Mouse (Mus musculus): ENCODE results near the gene Galnt9. TPM values are rescaled to one million over a fixed set of nuclear protein-coding genes. Genes with fewer than 3 reads are reported as not detected.

Galnt9 gene
- polyA plus RNA-seq, 1 experiment from 2014 or later, result 0.13 TPM

GRCm38 (mm10) chr5:110523296-110523695 is 20.9 kb upstream of the Galnt9 start:
- 51% methylated on average over 4 of the region's 4 CpGs for WGBS
- H3K4me2 ChIP-seq (ENCODE audit: low read depth, low read length), result no peak overlapping the region
- no peaks in the 10 kb centered on the region for H3K36me3 ChIP-seq (ENCODE audit: control insufficient read depth, insufficient read depth)
- no peak overlapping the region for H3K27ac ChIP-seq (ENCODE audit: low read length)
- H3K27me3 ChIP-seq (ENCODE audit: control insufficient read depth, insufficient read depth, low read length), result peaks cover 5% of the 10 kb centered on the region
- H3K4me1 ChIP-seq (ENCODE audit: control insufficient read depth, insufficient read depth, low read length), result no peaks in the 10 kb centered on the region
- H3K9me3 ChIP-seq (replicated peaks; ENCODE audit: control insufficient read depth, low read length), result no peaks in the 10 kb centered on the region
- no peak overlapping the region for H3K9ac ChIP-seq (ENCODE audit: low read length)
- no peak for ATAC-seq (replicated peaks; ENCODE audit: extremely low read depth, insufficient read depth, low FRiP score)
- H3K4me3 ChIP-seq (ENCODE audit: low read length), result no peak overlapping the region

DNA sequence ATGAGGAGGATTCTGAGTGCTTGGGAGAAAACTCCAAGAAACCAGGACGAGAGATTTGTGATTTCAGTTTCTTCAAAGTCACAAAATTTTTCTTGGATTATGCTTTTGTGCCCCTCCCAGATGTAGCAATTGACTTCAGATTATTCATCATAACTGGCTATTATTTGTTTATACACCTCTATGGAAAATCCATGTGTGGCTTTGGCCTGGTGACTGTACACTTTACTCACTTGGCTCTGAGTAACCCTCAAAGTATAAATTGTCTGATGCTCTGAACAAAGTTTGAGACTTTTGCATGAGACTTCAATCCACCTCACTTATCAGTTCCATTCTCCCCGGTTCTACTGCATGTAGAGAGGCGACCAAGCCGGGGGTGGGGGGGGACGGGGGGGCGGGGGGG is 18.5 kb upstream of the Galnt9 start:
- H3K4me1 ChIP-seq (ENCODE audit: control insufficient read depth, insufficient read depth, low read length), result no peaks in the 10 kb centered on the region
- WGBS, result 67% methylated on average over 6 of the region's 6 CpGs
- H3K9ac ChIP-seq (ENCODE audit: low read length), result no peak overlapping the region
- H3K9me3 ChIP-seq (replicated peaks; ENCODE audit: control insufficient read depth, low read length), result no peaks in the 10 kb centered on the region
- peaks cover 2% of the 10 kb centered on the region; the same call in 1 of the 2 replicates for H3K27me3 ChIP-seq (ENCODE audit: control insufficient read depth, insufficient read depth, low read length)
- no peak for ATAC-seq (replicated peaks; ENCODE audit: extremely low read depth, insufficient read depth, low FRiP score)
- H3K27ac ChIP-seq (ENCODE audit: low read length), result no peak overlapping the region
- no peak overlapping the region for H3K4me2 ChIP-seq (ENCODE audit: low read depth, low read length)
- H3K4me3 ChIP-seq (ENCODE audit: low read length), result no peak overlapping the region
- H3K36me3 ChIP-seq (ENCODE audit: control insufficient read depth, insufficient read depth), result no peaks in the 10 kb centered on the region

GRCm38 (mm10) chr5:110526556-110526955 is 17.6 kb upstream of the Galnt9 start:
- Histone ChIP-seq H3K27ac (ENCODE audit: low read length) (no peak overlapping the region), H3K4me3 (ENCODE audit: low read length) (no peak overlapping the region), H3K9ac (ENCODE audit: low read length) (no peak overlapping the region), H3K27me3 (ENCODE audit: control insufficient read depth, insufficient read depth, low read length) (peaks cover 2% of the 10 kb centered on the region; the same call in 1 of the 2 replicates), H3K4me2 (ENCODE audit: low read depth, low read length) (no peak overlapping the region), H3K9me3 (replicated peaks; ENCODE audit: control insufficient read depth, low read length) (no peaks in the 10 kb centered on the region), H3K4me1 (ENCODE audit: control insufficient read depth, insufficient read depth, low read length) (no peaks in the 10 kb centered on the region), H3K36me3 (ENCODE audit: control insufficient read depth, insufficient read depth) (no peaks in the 10 kb centered on the region)
- no peak for ATAC-seq (replicated peaks; ENCODE audit: extremely low read depth, insufficient read depth, low FRiP score)
- 78% methylated on average over 4 of the region's 4 CpGs for WGBS

GRCm38 (mm10) chr5:110531091-110531490 is 13.1 kb upstream of the Galnt9 start:
- WGBS, result 56% methylated on average over 4 of the region's 4 CpGs
- no peak overlapping the region for H3K4me2 ChIP-seq (ENCODE audit: low read depth, low read length)

DNA sequence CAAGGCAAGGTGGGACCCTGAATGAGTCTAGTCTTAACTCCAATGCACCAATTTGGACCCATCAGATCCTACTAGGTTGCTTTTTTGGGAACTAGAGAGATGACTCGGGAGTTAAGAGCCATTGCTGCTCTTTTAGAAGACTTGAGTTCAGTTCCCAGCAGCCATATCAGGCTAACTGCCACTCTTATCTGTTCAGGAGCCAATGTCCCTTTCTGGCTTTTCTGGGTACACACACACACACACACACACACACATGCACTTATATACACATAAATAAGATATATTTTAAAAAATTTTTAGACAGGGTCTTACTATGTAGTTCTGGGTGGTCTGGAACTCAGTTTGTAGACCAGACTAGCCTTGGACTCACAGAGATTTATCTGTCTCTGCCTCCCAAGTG is 9.8 kb upstream of the Galnt9 start:
- 45% methylated on average over 1 of the region's 1 CpGs for WGBS
- no peak overlapping the region for H3K27ac ChIP-seq (ENCODE audit: low read length)
- no peaks in the 10 kb centered on the region for H3K4me1 ChIP-seq (ENCODE audit: control insufficient read depth, insufficient read depth, low read length)
- no peaks in the 10 kb centered on the region; the same call in 1 of the 2 replicates for H3K9me3 ChIP-seq (replicated peaks; ENCODE audit: control insufficient read depth, low read length)
- no peak for ATAC-seq (replicated peaks; ENCODE audit: extremely low read depth, insufficient read depth, low FRiP score)
- no peaks in the 10 kb centered on the region for H3K36me3 ChIP-seq (ENCODE audit: control insufficient read depth, insufficient read depth)
- H3K4me2 ChIP-seq (ENCODE audit: low read depth, low read length), result no peak overlapping the region
- H3K9ac ChIP-seq (ENCODE audit: low read length), result no peak overlapping the region
- H3K27me3 ChIP-seq (ENCODE audit: control insufficient read depth, insufficient read depth, low read length), result no peaks in the 10 kb centered on the region
- no peak overlapping the region for H3K4me3 ChIP-seq (ENCODE audit: low read length)

More at GRCm38 (mm10) chr5:110531091-110531490, 13.1 kb upstream of the Galnt9 start:
- no peak overlapping the region for H3K9ac ChIP-seq (ENCODE audit: low read length)
- peaks cover 2% of the 10 kb centered on the region; the same call in 1 of the 2 replicates for H3K27me3 ChIP-seq (ENCODE audit: control insufficient read depth, insufficient read depth, low read length)
- no peaks in the 10 kb centered on the region for H3K4me1 ChIP-seq (ENCODE audit: control insufficient read depth, insufficient read depth, low read length)
- no peak overlapping the region for H3K4me3 ChIP-seq (ENCODE audit: low read length)
- ATAC-seq (replicated peaks; ENCODE audit: extremely low read depth, insufficient read depth, low FRiP score), result no peak
- H3K27ac ChIP-seq (ENCODE audit: low read length), result no peak overlapping the region
- H3K36me3 ChIP-seq (ENCODE audit: control insufficient read depth, insufficient read depth), result no peaks in the 10 kb centered on the region
- H3K9me3 ChIP-seq (replicated peaks; ENCODE audit: control insufficient read depth, low read length), result no peaks in the 10 kb centered on the region; the same call in 1 of the 2 replicates

DNA sequence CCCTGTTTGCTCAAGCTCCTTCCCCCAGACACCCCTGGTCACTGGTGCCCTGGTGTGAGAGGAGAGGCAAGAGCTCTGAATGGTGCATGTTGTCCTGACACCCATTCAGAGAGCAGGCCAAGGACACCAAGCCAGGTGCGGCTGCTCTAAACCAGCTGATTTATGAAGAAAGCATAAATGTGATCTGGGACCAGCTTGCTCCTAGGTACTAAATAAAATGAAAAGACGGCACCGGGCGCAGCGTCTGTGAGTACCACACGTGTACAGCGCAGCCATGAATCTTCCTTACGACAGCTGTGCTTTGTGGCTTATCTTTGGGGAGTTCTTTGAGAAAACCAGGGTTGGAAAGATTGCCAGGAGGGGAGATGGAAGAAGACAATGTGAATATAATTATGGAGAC is 8.2 kb upstream of the Galnt9 start:
- Histone ChIP-seq H3K9ac (ENCODE audit: low read length) (no peak overlapping the region), H3K27me3 (ENCODE audit: control insufficient read depth, insufficient read depth, low read length) (no peaks in the 10 kb centered on the region), H3K36me3 (ENCODE audit: control insufficient read depth, insufficient read depth) (no peaks in the 10 kb centered on the region), H3K4me2 (ENCODE audit: low read depth, low read length) (no peak overlapping the region), H3K4me3 (ENCODE audit: low read length) (no peak overlapping the region), H3K9me3 (replicated peaks; ENCODE audit: control insufficient read depth, low read length) (no peaks in the 10 kb centered on the region; the same call in 1 of the 2 replicates), H3K4me1 (ENCODE audit: control insufficient read depth, insufficient read depth, low read length) (no peaks in the 10 kb centered on the region), H3K27ac (ENCODE audit: low read length) (no peak overlapping the region)
- no peak for ATAC-seq (replicated peaks; ENCODE audit: extremely low read depth, insufficient read depth, low FRiP score)
- 84% methylated on average over 8 of the region's 8 CpGs for WGBS

DNA sequence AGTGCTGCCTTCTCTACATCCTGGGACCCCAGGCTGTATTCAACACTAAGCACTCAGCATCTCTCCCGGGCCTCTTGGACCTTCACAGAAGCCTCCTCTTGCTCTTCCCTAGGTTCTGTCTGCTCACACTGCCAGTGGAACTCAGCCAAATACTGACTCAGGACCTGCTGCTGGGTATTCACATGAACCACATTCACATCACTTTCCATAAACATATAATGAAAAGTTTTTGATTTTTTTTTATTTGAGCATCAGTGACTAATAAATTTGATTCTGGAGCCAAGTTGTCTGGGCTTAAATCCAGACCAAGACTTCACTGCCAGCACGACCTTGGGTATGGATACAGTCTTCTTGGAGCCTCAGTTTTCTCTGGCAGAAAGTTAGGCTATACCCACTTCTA is 3.2 kb upstream of the Galnt9 start:
- WGBS, result 38% methylated on average over 2 of the region's 2 CpGs
- Histone ChIP-seq H3K27me3 (ENCODE audit: control insufficient read depth, insufficient read depth, low read length) (peaks cover 40% of the 10 kb centered on the region), H3K36me3 (ENCODE audit: control insufficient read depth, insufficient read depth) (no peaks in the 10 kb centered on the region), H3K4me2 (ENCODE audit: low read depth, low read length) (no peak overlapping the region), H3K9me3 (replicated peaks; ENCODE audit: control insufficient read depth, low read length) (no peaks in the 10 kb centered on the region), H3K4me3 (ENCODE audit: low read length) (no peak overlapping the region), H3K9ac (ENCODE audit: low read length) (no peak overlapping the region), H3K4me1 (ENCODE audit: control insufficient read depth, insufficient read depth, low read length) (peaks cover 2% of the 10 kb centered on the region; the same call in 1 of the 2 replicates), H3K27ac (ENCODE audit: low read length) (no peak overlapping the region)
- no peak for ATAC-seq (replicated peaks; ENCODE audit: extremely low read depth, insufficient read depth, low FRiP score)

DNA sequence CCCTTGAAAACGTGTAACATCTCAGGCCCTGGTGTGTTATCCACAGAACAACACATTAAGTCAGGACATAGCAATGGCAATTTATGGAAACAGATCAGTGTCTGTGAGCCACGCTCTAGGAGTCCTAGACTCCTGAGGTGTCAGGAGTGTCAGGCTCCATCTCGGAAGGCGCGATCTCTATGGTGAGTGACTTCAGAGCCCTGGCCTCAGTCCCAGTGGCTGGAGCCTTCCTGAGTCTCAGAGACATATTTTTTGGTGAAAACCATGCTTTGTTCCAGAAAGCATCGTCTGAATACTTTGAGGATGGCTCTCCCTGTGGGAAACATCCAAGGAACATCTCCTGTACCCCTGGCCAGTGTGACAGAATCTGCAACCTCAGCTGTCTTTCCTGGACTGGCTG is 2.7 kb upstream of the Galnt9 start:
- Histone ChIP-seq H3K4me2 (ENCODE audit: low read depth, low read length) (no peak overlapping the region), H3K36me3 (ENCODE audit: control insufficient read depth, insufficient read depth) (no peaks in the 10 kb centered on the region), H3K9ac (ENCODE audit: low read length) (no peak overlapping the region), H3K4me1 (ENCODE audit: control insufficient read depth, insufficient read depth, low read length) (peaks cover 2% of the 10 kb centered on the region; the same call in 1 of the 2 replicates), H3K27ac (ENCODE audit: low read length) (no peak overlapping the region), H3K9me3 (replicated peaks; ENCODE audit: control insufficient read depth, low read length) (no peaks in the 10 kb centered on the region), H3K27me3 (ENCODE audit: control insufficient read depth, insufficient read depth, low read length) (peaks cover 45% of the 10 kb centered on the region), H3K4me3 (ENCODE audit: low read length) (no peak overlapping the region)
- no peak for ATAC-seq (replicated peaks; ENCODE audit: extremely low read depth, insufficient read depth, low FRiP score)
- 64% methylated on average over 6 of the region's 6 CpGs for WGBS

DNA sequence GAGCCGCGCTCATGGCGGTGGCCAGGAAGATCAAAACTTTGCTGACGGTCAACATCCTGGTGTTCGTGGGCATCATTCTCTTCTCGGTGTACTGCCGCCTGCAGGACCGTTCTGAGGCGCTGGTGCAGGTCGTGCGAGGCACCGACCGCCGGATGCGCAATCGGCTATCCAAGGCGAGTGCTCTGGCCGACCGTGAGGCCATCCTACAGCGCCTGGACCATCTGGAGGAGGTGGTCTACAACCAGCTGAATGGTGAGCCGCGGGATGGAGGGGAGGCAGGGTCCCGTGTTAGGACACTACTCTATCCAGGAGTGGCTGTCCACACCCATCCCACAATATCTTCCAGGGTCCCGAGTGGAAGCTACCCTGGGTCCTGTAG is 525 bp downstream of the Galnt9 start:
- peaks cover 60% of the 10 kb centered on the region for H3K27me3 ChIP-seq (ENCODE audit: control insufficient read depth, insufficient read depth, low read length)
- no peak for ATAC-seq (replicated peaks; ENCODE audit: extremely low read depth, insufficient read depth, low FRiP score)
- WGBS, result 1% methylated on average over 24 of the region's 24 CpGs

More for the DNA sequence above, 525 bp downstream of the Galnt9 start:
- H3K9me3 ChIP-seq (replicated peaks; ENCODE audit: control insufficient read depth, low read length), result no peaks in the 10 kb centered on the region
- no peak overlapping the region for H3K9ac ChIP-seq (ENCODE audit: low read length)
- H3K36me3 ChIP-seq (ENCODE audit: control insufficient read depth, insufficient read depth), result no peaks in the 10 kb centered on the region
- H3K4me2 ChIP-seq (ENCODE audit: low read depth, low read length), result no peak overlapping the region; the same call in 1 of the 2 replicates
- no peak overlapping the region; the same call in 1 of the 2 replicates for H3K4me3 ChIP-seq (ENCODE audit: low read length)
- H3K4me1 ChIP-seq (ENCODE audit: control insufficient read depth, insufficient read depth, low read length), result peaks cover 2% of the 10 kb centered on the region; the same call in 1 of the 2 replicates
- no peak overlapping the region for H3K27ac ChIP-seq (ENCODE audit: low read length)

Data from heart, embryonic 16.5 days (tissue).